Mouse (Mus musculus) skeletal muscle tissue, postnatal 0 days (tissue): Measurements from ENCODE around the gene Cobll1. TPM values are rescaled to one million over a fixed set of nuclear protein-coding genes. Genes with fewer than 3 reads are reported as not detected.

ENCODE experiments used
- polyA plus RNA-seq: library from polyadenylated mRNA; unstranded; fragments of >200 nt; fragmentation: Nextera tagmentation; extraction: Ambion mirVana; gene quantifications from 2 replicates; pipeline ENCODE4 v1.2.1, GENCODE M21; 2015

Gene Cobll1
- polyA plus RNA-seq: 2.1 and 2.6 TPM in 2 replicates

GRCm38 (mm10) chr2:65238964-65239570 is at the start of gene Cobll1:
TSS of gene Cobll1 (minus strand) at chr2:65239403.

Other genes starting within 250 kb of the Cobll1 start
- 10.3 and 12.1 TPM in 2 replicates for gene Grb14, start 214.4 kb downstream of the Cobll1 start, polyA plus RNA-seq
- 0.21 and 0.32 TPM in 2 replicates for gene Slc38a11, start 124.6 kb upstream of the Cobll1 start, polyA plus RNA-seq